Mouse (Mus musculus) embryonic facial prominence, embryonic 13.5 days (tissue): ENCODE data around the gene Rhox3e. TPM values are rescaled to one million over a fixed set of nuclear protein-coding genes. Genes with fewer than 3 reads are reported as not detected.
"Not testable (repeated sequence)": the region's sequence is repeated elsewhere in the genome, so short reads cannot be mapped to it uniquely, and the experiment has no call there.

ENCODE experiments used
- ATAC-seq: fragments of 200-750 bp; cut with Nextera tagmentation; 2 replicates; pipeline ENCODE4 v1.8.0; 2017; ENCODE audit warnings: low read depth; ENCODE audit not compliant: insufficient number of reproducible peaks, insufficient read depth, low FRiP score, low TSS enrichment
- H3K27ac ChIP-seq: fragments of 300-500 bp; sonication (generic); 2 replicates; pipeline ENCODE4 v1.5.1; 2015; ENCODE audit warnings: moderate library complexity, mild to moderate bottlenecking, inconsistent platforms
- H3K27me3 ChIP-seq: fragments of 300-500 bp; sonication (generic); 2 replicates; pipeline ENCODE4 v1.6.1; 2015; ENCODE audit warnings: mild to moderate bottlenecking, inconsistent platforms
- H3K36me3 ChIP-seq: fragments of 300-500 bp; sonication (generic); 2 replicates; pipeline ENCODE4 v1.6.1; 2015; ENCODE audit warnings: mild to moderate bottlenecking, inconsistent platforms
- H3K4me1 ChIP-seq: fragments of 300-500 bp; sonication (generic); 2 replicates; pipeline ENCODE4 v1.6.1; 2015; ENCODE audit warnings: inconsistent platforms
- H3K4me2 ChIP-seq: fragments of 300-500 bp; sonication (generic); 2 replicates; pipeline ENCODE4 v1.6.1; 2015; ENCODE audit warnings: moderate library complexity, mild to moderate bottlenecking, inconsistent platforms
- H3K4me3 ChIP-seq: fragments of 300-500 bp; sonication (generic); 2 replicates; pipeline ENCODE4 v1.5.1; 2015; ENCODE audit warnings: mild to moderate bottlenecking, inconsistent platforms
- H3K9ac ChIP-seq: fragments of 300-500 bp; sonication (generic); 2 replicates; pipeline ENCODE4 v1.6.1; 2015; ENCODE audit warnings: mild to moderate bottlenecking, inconsistent platforms
- H3K9me3 ChIP-seq: fragments of 300-500 bp; sonication (generic); 2 replicates; pipeline ENCODE4 v1.6.1; 2016; ENCODE audit warnings: inconsistent platforms
- WGBS: fragments of 180-500 bp; shearing (Covaris S2); methylation state at CpG from one replicate; pipeline ENCODE4 v1.1.7; 2015; ENCODE audit warnings: mixed read lengths; 5-methylcytosine and 5-hydroxymethylcytosine counted together
- polyA plus RNA-seq: library from polyadenylated mRNA; unstranded; fragments of >200 nt; fragmentation: Nextera tagmentation; extraction: Ambion mirVana; gene quantifications from 2 replicates; pipeline ENCODE4 v1.2.1, GENCODE M21; 2015

Rhox3e gene
- not detected in 2 replicates for polyA plus RNA-seq

GRCm38 (mm10) chrX:37541719-37542118, at the start of gene Rhox3e:
Gene Rhox3e, plus strand, starts transcription at chrX:37542019.
- H3K9me3 ChIP-seq, H3K9ac ChIP-seq, H3K36me3 ChIP-seq: not testable (repeated sequence)

GRCm38 (mm10) chrX:37514059-37514458, 27.8 kb upstream of the Rhox3e start, which contains the start of gene Rhox4d:
Gene Rhox4d, plus strand, starts transcription at chrX:37514359.
- not testable (repeated sequence) for H3K4me1 ChIP-seq, H3K27me3 ChIP-seq, H3K27ac ChIP-seq, H3K4me2 ChIP-seq, H3K36me3 ChIP-seq, H3K4me3 ChIP-seq, H3K9me3 ChIP-seq, H3K9ac ChIP-seq, ATAC-seq
- 93% methylated on average over 16 of the region's 18 CpGs for WGBS

More at GRCm38 (mm10) chrX:37541719-37542118, at the start of gene Rhox3e:
- WGBS = 73% methylated on average over 1 of the region's 4 CpGs
- H3K27ac ChIP-seq, H3K4me2 ChIP-seq, H3K4me1 ChIP-seq, H3K4me3 ChIP-seq, ATAC-seq, H3K27me3 ChIP-seq: not testable (repeated sequence)

GRCm38 (mm10) chrX:37530152-37530551, 11.7 kb upstream of the Rhox3e start, which contains the start of gene Rhox2e:
Gene Rhox2e, plus strand, starts transcription at chrX:37530452.
- not testable (repeated sequence) for ATAC-seq, H3K9me3 ChIP-seq, H3K4me3 ChIP-seq, H3K27ac ChIP-seq, H3K9ac ChIP-seq, H3K27me3 ChIP-seq, H3K36me3 ChIP-seq, H3K4me2 ChIP-seq, H3K4me1 ChIP-seq
- WGBS = 88% methylated on average over 2 of the region's 8 CpGs

GRCm38 (mm10) chrX:37557112-37557511, 15.3 kb downstream of the Rhox3e start, which contains the start of gene Rhox4e:
Gene Rhox4e, plus strand, starts transcription at chrX:37557412.
- H3K27me3 ChIP-seq, H3K4me2 ChIP-seq, H3K36me3 ChIP-seq, H3K27ac ChIP-seq, H3K4me1 ChIP-seq, H3K9me3 ChIP-seq, ATAC-seq, H3K9ac ChIP-seq, H3K4me3 ChIP-seq: not testable (repeated sequence)
- 95% methylated on average over 10 of the region's 18 CpGs for WGBS

GRCm38 (mm10) chrX:37571105-37571504, 29.3 kb downstream of the Rhox3e start, which contains the start of gene Rhox2f:
Gene Rhox2f, plus strand, starts transcription at chrX:37571405.
- H3K27me3 ChIP-seq, H3K27ac ChIP-seq, H3K9ac ChIP-seq, H3K9me3 ChIP-seq, H3K4me1 ChIP-seq, H3K36me3 ChIP-seq, ATAC-seq, H3K4me2 ChIP-seq, H3K4me3 ChIP-seq: not testable (repeated sequence)
- WGBS = 85% methylated on average over 8 of the region's 8 CpGs

- H3K36me3 ChIP-seq, H3K9me3 ChIP-seq, H3K4me3 ChIP-seq, ATAC-seq, H3K27ac ChIP-seq, H3K9ac ChIP-seq, H3K4me2 ChIP-seq, H3K27me3 ChIP-seq, H3K4me1 ChIP-seq: not testable (repeated sequence)
- WGBS = 29% methylated on average over 2 of the region's 2 CpGs
These were observed 30.8 kb downstream of the Rhox3e start for GRCm38 (mm10) chrX:37572638-37573037.

GRCm38 (mm10) chrX:37580692-37581091, 38.9 kb downstream of the Rhox3e start, which contains the start of gene Rhox3f:
Gene Rhox3f, plus strand, starts transcription at chrX:37580992.
- ATAC-seq, H3K27ac ChIP-seq, H3K9ac ChIP-seq, H3K27me3 ChIP-seq, H3K4me1 ChIP-seq, H3K9me3 ChIP-seq, H3K36me3 ChIP-seq, H3K4me2 ChIP-seq, H3K4me3 ChIP-seq: not testable (repeated sequence)

Other genes with a start within 250 kb of the Rhox3e start
- not detected in 2 replicates for gene Rhox3a2, start 162.0 kb upstream of the Rhox3e start, polyA plus RNA-seq
- gene Rhox4a2, start 151.2 kb upstream of the Rhox3e start, polyA plus RNA-seq = 1.7 TPM in 1 of 2 replicates, not detected in the other
- gene Rhox2b, start 130.0 kb upstream of the Rhox3e start, polyA plus RNA-seq = not detected in 2 replicates
- gene Rhox4b, start 109.5 kb upstream of the Rhox3e start, polyA plus RNA-seq = 0.87 TPM in 1 of 2 replicates, not detected in the other
- gene Rhox2c, start 88.3 kb upstream of the Rhox3e start, polyA plus RNA-seq = 0.45 TPM in 1 of 2 replicates, not detected in the other
- gene Rhox3c, start 83.4 kb upstream of the Rhox3e start, polyA plus RNA-seq = not detected in 2 replicates
- not detected in 2 replicates for gene Rhox4c, start 61.7 kb upstream of the Rhox3e start, polyA plus RNA-seq
- gene Rhox2d, start 48.6 kb upstream of the Rhox3e start, polyA plus RNA-seq = not detected in 2 replicates
- gene Rhox4d, start 27.7 kb upstream of the Rhox3e start, polyA plus RNA-seq = 0.62 TPM in 1 of 2 replicates, not detected in the other
- not detected in 2 replicates for gene Rhox2e, start 11.6 kb upstream of the Rhox3e start, polyA plus RNA-seq
- 0.70 TPM in 1 of 2 replicates, not detected in the other for gene Rhox4e, start 15.4 kb downstream of the Rhox3e start, polyA plus RNA-seq
- gene Rhox2f, start 29.4 kb downstream of the Rhox3e start, polyA plus RNA-seq = not detected in 2 replicates
- gene Rhox3f, start 39.0 kb downstream of the Rhox3e start, polyA plus RNA-seq = not detected in 2 replicates
- gene Rhox4f, start 65.7 kb downstream of the Rhox3e start, polyA plus RNA-seq = not detected in 2 replicates
- not detected in 2 replicates for gene Rhox3g, start 86.6 kb downstream of the Rhox3e start, polyA plus RNA-seq
- not detected in 2 replicates for gene Rhox2g, start 101.5 kb downstream of the Rhox3e start, polyA plus RNA-seq
- gene Rhox4g, start 109.3 kb downstream of the Rhox3e start, polyA plus RNA-seq = not detected in 2 replicates
- not detected in 2 replicates for gene Rhox3h, start 126.7 kb downstream of the Rhox3e start, polyA plus RNA-seq
- not detected in 2 replicates for gene Rhox2h, start 131.3 kb downstream of the Rhox3e start, polyA plus RNA-seq